Mouse (Mus musculus) spleen, postnatal 36 days (tissue): ENCODE results near the gene Ramac.

Source experiments
- DNase-seq, 2 experiments: peaks; one replicate each; pipeline ENCODE4 v3.0.0; 2022; ENCODE audit warnings: low spot score in 2 of 2, mixed read lengths in 1 of 2

Gene Ramac

DNA sequence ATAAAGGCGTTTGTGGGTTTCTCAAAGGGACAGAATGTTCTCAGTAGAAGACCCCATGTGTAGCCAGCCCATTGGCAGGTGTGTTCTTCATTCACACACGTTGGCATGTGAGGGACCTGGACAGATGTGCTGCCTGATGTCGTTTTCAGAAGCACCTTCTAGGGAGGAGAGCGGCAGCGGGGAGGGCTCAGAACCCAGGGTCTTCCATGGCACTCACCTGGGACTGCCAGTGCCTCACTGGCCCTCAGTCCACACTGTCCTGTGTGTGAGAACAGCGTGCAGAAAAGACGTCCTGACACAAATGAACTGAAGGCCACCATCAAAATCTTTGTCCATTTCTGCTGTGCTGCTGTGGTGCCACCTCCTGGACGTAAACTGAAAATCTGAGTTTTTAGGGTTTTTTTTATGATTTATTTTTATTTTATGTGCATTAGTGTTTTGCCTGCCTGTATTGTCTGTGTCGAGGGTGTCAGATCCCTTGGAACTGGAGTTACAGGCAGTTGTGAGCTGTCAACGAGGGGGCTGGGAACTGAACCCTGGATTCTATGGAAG is 15.0 kb downstream of the Ramac start:
- no peak for DNase-seq

DNA sequence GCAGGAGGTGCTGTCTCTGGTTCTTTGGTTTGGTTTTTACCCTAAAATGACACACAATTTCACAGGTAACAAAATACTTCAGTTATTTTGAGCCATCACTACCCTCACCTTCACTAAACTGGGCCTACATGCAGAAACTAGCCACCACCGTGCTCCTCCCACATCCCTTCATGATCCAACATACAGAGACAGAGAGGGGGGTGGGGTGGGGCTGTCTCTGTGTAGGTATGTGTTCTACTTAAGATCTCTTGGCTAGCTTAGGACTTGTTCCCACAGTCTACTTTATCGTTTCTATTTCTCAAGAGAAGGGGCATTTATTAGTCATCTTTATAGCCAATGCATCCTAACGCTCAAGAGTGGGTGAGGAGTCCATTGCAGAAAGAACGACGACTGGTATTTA is 25.8 kb downstream of the Ramac start:
- no peak for DNase-seq

DNA sequence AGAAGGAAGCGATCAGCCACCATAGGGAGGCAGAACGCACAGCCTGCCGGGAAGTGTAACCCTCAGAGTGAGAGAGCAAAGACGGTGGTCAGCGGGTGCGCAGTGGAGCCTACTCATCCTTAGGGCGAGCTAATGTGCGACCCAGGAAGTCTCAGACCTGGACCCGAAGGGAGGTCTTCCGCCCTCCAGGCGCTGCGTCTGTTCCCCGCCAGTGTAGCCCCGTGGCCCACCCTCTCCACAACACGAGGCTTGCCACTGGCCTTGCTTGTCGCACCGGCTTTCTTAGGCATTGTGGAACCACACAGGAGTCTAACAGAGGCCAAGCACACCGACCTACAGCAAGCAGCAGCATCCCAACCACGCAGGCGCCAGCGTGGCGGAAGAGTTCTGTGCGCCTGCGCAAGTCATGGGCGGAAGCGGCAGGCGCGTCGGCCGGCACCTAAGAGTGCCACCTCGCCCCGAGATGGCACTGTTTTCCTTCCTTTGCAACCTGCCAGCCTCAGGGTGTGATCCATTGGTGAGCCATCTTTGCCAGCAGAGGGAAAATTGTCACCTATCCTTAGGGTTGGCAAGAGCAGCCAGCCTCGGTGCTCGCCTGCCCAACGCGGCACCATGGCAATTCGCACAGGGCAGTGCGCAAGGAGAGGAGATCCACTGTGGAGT is 26.5 kb downstream of the Ramac start, which contains the start of gene 3110040N11Rik:
Gene 3110040N11Rik (minus strand): TSS at position 384 of the 663 bp plus-strand sequence.
- DNase-seq, result peak; percentile 83

DNA sequence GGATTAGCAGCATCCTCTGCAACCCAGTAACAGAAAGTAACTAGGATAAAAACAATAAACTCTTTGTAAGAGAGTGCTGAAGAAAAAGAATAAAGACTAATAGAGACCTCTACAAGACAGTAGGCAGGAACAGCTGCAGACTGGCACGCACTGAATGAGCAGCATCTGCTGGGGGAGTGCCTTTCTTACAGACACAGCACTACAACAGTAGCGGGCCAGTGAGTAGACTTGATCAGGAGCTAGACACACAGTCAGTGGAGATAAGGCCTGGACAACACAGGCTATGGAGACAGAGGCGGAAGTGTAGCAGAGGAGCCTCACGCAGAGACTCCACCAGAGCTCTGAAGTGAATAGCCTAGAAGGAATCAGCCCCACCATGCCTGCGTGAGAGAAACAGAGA is 43.3 kb downstream of the Ramac start:
- no peak for DNase-seq
